Mouse (Mus musculus): Measurements from ENCODE around the gene Cyp3a44.
"Not testable (repeated sequence)": the region's sequence is repeated elsewhere in the genome, so short reads cannot be mapped to it uniquely, and the experiment has no call there.

Gene Cyp3a44

GRCm38 (mm10) chr5:145805796-145806195 is at the start of gene Cyp3a44:
Gene Cyp3a44, minus strand, starts transcription at chr5:145805874.
- DNase-seq = not testable (repeated sequence)

- not testable (repeated sequence) for DNase-seq
Measured at GRCm38 (mm10) chr5:145800229-145800628, 5.4 kb downstream of the Cyp3a44 start.

- DNase-seq = not testable (repeated sequence)
Measured at GRCm38 (mm10) chr5:145793232-145793631, 12.4 kb downstream of the Cyp3a44 start.

GRCm38 (mm10) chr5:145737512-145737911 is 68.2 kb downstream of the Cyp3a44 start:
- not testable (repeated sequence) for DNase-seq

Measured in thymus, postnatal 4 days (tissue).